Mouse (Mus musculus): Measurements from ENCODE around the gene Zscan18. TPM values are rescaled to one million over a fixed set of nuclear protein-coding genes. Genes with fewer than 3 reads are reported as not detected.

The Zscan18 gene
- total RNA-seq, 2 experiments from 2014 or later, result 2.4 to 3.1 TPM

Other genes starting within 250 kb of the Zscan18 start
- gene Vmn2r53, start 194.8 kb downstream of the Zscan18 start, total RNA-seq (2021), result under 1 TPM; 0.03 TPM
- not detected for gene Vmn2r54, start 163.3 kb downstream of the Zscan18 start, total RNA-seq (2021)
- gene Vmn2r55, start 118.6 kb downstream of the Zscan18 start, total RNA-seq (2021), result not detected
- not detected for gene Vmn2r56, start 68.6 kb downstream of the Zscan18 start, total RNA-seq (2021)
- 10 to 100 TPM in 1 of 2 experiments, 1 to 10 TPM in 1; 9.2 to 10.1 TPM for gene Zfp329, start 15.2 kb upstream of the Zscan18 start, total RNA-seq (2021)
- gene Zfp110, start 31.1 kb upstream of the Zscan18 start, total RNA-seq (2021), result 10 to 100 TPM; 20.0 to 27.6 TPM
- gene Zfp128, start 77.5 kb upstream of the Zscan18 start, total RNA-seq (2021), result 1 to 10 TPM; 3.0 to 4.0 TPM
- 10 to 100 TPM; 13.9 to 14.2 TPM for gene Zscan22, start 94.2 kb upstream of the Zscan18 start, total RNA-seq (2021)
- gene Rps5, start 118.7 kb upstream of the Zscan18 start, total RNA-seq (2021), result 100 to 1,000 TPM; 896 to 922 TPM
- under 1 TPM; 0.30 to 0.45 TPM for gene Rnf225, start 123.8 kb upstream of the Zscan18 start, total RNA-seq (2021)
- gene Zfp324, start 162.2 kb upstream of the Zscan18 start, total RNA-seq (2021), result 1 to 10 TPM; 8.4 to 9.5 TPM
- gene Zfp446, start 174.2 kb upstream of the Zscan18 start, total RNA-seq (2021), result 1 to 10 TPM; 5.7 to 6.5 TPM
- under 1 TPM in 1 of 2 experiments, not detected in 1; 0.70 TPM for gene Slc27a5, start 194.6 kb upstream of the Zscan18 start, total RNA-seq (2021)
- gene Trim28, start 195.5 kb upstream of the Zscan18 start, total RNA-seq (2021), result 100 to 1,000 TPM; 201 to 235 TPM
- gene Zbtb45, start 206.4 kb upstream of the Zscan18 start, total RNA-seq (2021), result 10 to 100 TPM; 12.1 to 12.5 TPM
- gene Chmp2a, start 231.2 kb upstream of the Zscan18 start, total RNA-seq (2021), result 100 to 1,000 TPM; 210 to 213 TPM
- gene Ube2m, start 234.6 kb upstream of the Zscan18 start, total RNA-seq (2021), result 100 to 1,000 TPM; 162 to 182 TPM

Data from adrenal gland, adult 18-20 months (tissue).